Mouse (Mus musculus) heart, adult 9 months (tissue): ENCODE data around the gene Slc16a5.
A peak's percentile ranks its signal among the peaks of the same experiment; 100 is the strongest.

Experiments used
- DNase-seq, 2 experiments: peaks; one replicate each; pipeline ENCODE4 v3.0.0; 2022; ENCODE audit warnings: low spot score in 2 of 2

Gene Slc16a5

DNA sequence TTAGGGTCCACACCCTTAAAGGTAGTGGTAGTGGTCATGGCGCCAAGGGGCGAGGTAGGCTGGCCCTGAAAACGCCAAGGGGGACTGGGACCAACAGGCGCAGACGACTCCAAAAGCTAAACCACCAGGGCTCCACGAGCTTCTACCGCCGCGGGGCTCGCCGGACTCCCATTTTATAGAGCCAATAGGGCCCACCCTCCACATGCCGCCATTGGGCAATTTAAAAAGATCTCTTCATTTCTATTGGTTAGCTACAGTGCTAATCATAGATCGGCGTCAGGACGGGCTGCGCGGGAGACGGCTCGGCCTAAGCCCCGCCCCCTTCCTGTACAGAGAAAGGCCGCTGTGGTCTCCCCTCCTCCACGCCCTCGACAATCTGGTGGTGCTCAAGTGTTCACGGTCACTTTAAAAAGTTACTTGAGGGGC lies 52.0 kb downstream of the Slc16a5 start, which contains the start of gene Jpt1:
Gene Jpt1, minus strand, starts transcription at position 150 of the 426 bp plus-strand sequence.
- peak; percentile 99 to 100 for DNase-seq

DNA sequence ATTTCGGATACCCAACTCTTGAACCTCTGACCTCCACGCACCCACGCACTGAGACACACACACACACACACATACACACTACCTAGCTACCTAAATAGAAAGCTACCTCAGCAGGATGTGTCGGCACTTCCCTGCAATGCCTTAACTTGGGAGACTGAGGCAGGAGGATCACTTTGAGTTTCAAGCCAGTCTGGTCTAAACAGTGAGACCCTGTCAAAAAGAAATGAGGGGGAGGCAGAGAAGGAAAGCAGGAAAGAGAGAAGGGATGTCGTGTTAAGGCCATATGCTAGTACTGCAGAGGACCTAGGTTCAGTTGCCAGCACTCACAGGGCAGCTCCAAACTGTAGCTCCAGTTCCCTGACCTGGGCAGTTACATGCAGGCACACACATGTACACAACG lies 52.7 kb downstream of the Slc16a5 start:
- DNase-seq: no peak

DNA sequence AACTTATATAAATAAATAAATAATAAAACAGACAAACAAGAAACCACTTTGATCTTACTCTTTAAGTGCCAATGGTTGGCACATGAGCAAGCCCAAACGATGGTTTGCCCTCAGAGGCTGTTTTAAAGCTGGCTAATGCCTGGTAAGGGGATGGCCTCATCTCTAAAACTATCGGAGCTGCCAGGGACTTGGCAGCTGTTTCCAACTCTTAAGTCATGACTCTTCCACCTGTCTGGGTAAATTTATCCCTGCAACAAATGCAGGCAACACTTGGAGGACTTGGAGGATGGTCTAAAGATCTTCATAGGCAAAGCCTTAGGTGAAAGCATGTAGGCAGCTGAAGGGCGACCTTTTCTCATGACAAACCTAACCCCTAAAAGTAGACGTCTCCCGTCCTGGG lies 54.7 kb downstream of the Slc16a5 start:
- no peak for DNase-seq

DNA sequence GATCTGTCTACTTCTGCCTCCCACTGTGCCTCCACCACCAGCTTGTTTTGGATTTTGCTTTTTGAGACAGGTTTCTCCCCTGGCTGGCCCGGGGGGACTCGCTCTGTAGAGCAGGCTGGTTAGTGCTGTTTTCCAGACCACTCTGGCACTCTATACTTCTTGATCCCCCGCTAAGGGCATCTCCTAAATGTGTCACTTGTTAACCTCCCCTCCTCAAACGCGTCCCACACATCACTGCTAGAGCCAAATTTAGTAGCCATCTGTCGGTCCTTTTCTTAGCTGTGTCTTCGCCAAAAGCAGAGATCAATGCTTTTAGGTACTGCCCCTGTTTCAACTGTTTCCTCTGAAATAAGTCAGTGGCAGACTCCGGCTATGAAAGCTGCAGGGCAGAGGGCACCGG lies 56.4 kb downstream of the Slc16a5 start:
- DNase-seq: no peak

DNA sequence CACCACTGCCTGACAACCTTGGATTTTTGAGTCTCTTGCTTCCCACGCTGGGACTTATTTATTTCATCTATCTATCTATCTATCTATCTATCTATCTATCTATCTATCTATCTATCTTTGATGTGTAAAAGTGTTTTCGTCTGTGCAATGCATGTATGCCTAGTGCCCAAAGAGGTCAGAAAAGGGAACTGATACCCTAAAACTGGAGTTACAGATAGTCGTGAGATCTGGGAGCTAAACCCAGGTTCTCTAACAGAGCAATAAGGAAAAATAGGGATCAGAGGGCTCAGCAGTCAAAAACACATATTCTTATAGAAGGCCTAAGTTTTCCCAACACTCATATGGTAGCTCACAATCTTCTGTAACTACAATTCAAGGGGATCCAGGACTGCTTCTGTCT lies 57.3 kb downstream of the Slc16a5 start:
- DNase-seq: no peak

DNA sequence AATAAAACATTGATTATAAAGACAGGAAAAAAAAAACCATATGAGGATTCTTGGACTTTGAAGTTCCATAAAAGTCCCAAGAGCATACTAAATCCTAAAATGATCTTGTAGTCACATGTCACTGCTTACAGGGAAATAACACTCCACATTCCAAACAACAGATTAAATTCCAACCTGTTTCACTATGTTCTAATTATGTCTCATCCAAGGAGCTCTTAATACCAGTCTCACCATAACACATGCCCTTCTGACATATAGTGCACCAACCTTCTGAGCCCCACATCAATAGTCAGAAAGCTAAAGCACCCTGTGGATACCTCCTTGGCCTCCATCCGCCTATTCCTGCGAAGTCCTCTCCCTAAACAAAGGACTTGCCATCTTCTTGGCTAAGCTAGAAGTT lies 57.9 kb downstream of the Slc16a5 start:
- DNase-seq: no peak

GRCm38 (mm10) chr11:115521080-115521479 lies 58.8 kb downstream of the Slc16a5 start:
- DNase-seq: no peak

GRCm38 (mm10) chr11:115522238-115522637 lies 60.0 kb downstream of the Slc16a5 start:
- DNase-seq: no peak

DNA sequence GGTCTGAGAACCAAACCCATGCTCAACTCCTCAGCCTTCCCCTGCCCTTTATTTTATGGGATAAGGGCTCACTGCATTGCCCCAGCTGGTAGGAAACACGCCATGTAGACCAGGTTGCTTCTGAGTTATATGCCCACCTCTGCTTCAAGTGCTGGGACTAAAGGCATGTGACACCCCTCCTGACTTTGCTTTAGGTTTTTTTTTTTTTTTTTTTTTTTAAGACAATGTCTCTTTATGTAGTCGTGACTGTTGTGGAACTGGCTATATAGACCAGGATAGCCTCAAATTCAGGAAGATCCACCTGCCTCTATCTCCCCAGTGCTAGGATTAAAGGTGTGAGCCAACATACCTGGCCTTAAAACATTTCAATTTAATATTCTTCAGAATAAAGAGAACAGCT lies 60.4 kb downstream of the Slc16a5 start:
- DNase-seq: no peak
